In the genomic region with DNA sequence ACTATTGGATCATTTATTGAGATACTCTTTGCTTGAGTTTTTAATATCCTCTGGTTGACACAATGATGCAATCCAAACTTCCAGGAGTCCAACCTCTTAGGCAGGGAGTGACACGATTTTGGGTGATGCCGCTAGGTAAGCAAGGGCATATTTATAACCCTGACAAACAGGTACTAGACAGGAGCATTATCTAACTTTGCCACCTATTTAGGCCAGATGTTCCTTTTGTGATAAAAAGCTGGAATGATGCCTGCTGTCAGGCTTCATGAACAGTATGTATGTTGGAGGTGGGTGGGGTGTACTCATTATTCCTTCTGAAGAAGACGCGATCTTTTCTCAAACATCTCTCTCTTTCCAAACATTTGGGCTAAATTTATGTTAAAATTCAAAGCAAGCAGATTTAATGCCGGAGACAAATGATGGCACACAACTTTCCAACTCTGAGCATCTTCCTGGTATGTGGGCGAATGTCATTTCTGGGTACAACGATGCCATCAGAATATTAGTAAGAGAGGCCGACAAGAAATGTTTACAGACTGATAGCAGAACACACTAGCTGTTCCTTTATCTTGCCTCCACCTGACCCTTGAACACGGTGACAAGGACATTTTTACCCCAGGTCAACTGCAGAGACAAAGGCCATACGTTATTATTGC, we compare ENCODE assay signal across 8 mouse cellular contexts. TPM values are rescaled to one million over a fixed set of nuclear protein-coding genes. Genes with fewer than 3 reads are reported as not detected.
DNase-seq lines count a peak whose midpoint lies in the region; ATAC-seq lines count a peak whose summit lies in the region.

No protein-coding gene starts in this region.

- DNase-seq in kidney, postnatal 10 days: no peak
- peak; percentile 68 for DNase-seq in c-Kit-positive CD71-positive TER-119-positive erythroid progenitor cells, embryonic 14.5 days (ENCODE audit: low spot score)
- no peak for DNase-seq in midbrain, embryonic 14.5 days
- no peak for DNase-seq in urinary bladder, adult 2 months (ENCODE audit: low spot score)
- no peak for DNase-seq in adrenal gland, postnatal 36 days
- no peak for DNase-seq in thymus, postnatal 0 days (ENCODE audit: low spot score)

- H3K4me1 ChIP-seq in kidney, embryonic 16.5 days (ENCODE audit: insufficient read depth, low read length): peaks cover 28% of the 10 kb centered on the region
- H3K4me1 ChIP-seq in hindbrain, embryonic 15.5 days (replicated peaks): peaks cover 40% of the 10 kb centered on the region
- peaks cover 29% of the 10 kb centered on the region for H3K4me1 ChIP-seq in midbrain, embryonic 14.5 days (ENCODE audit: control insufficient read depth, insufficient read depth, low read length)

- no peak for ATAC-seq in kidney, embryonic 16.5 days (ENCODE audit: low FRiP score, low TSS enrichment)
- no peak for ATAC-seq in hindbrain, embryonic 15.5 days (ENCODE audit: low FRiP score, low read depth)
- ATAC-seq in midbrain, embryonic 14.5 days (ENCODE audit: low FRiP score, low TSS enrichment): no peak

- H3K9ac ChIP-seq in kidney, embryonic 16.5 days (replicated peaks; ENCODE audit: low read length): peak overlapping the region; percentile 39; the same call in 1 of the 2 replicates
- H3K9ac ChIP-seq in hindbrain, embryonic 15.5 days: peak overlapping the region; percentile 95
- H3K9ac ChIP-seq in midbrain, embryonic 14.5 days (replicated peaks; ENCODE audit: low read length): peak overlapping the region; percentile 98; the same call in 1 of the 2 replicates

- H3K4me3 ChIP-seq in kidney, embryonic 16.5 days (ENCODE audit: low read length): peak overlapping the region; percentile 79
- peak overlapping the region; percentile 82 for H3K4me3 ChIP-seq in hindbrain, embryonic 15.5 days
- peak overlapping the region; percentile 95 for H3K4me3 ChIP-seq in midbrain, embryonic 14.5 days (replicated peaks; ENCODE audit: low read depth, low read length)

- peak overlapping the region; percentile 44 for H3K4me2 ChIP-seq in kidney, embryonic 16.5 days (replicated peaks; ENCODE audit: low read depth, low read length)
- H3K4me2 ChIP-seq in hindbrain, embryonic 15.5 days: peak overlapping the region; percentile 67
- peak overlapping the region; percentile 49 for H3K4me2 ChIP-seq in midbrain, embryonic 14.5 days (ENCODE audit: low read length)

- no peaks in the 10 kb centered on the region for H3K27me3 ChIP-seq in kidney, embryonic 16.5 days (ENCODE audit: insufficient read depth, low read length)
- H3K27me3 ChIP-seq in hindbrain, embryonic 15.5 days: no peaks in the 10 kb centered on the region
- no peaks in the 10 kb centered on the region for H3K27me3 ChIP-seq in midbrain, embryonic 14.5 days (ENCODE audit: control insufficient read depth, insufficient read depth, low read length)

- 63% methylated on average over 10 of the region's 10 CpGs for WGBS in kidney, embryonic 16.5 days
- 58% methylated on average over 10 of the region's 10 CpGs for WGBS in hindbrain, embryonic 15.5 days
- WGBS in midbrain, embryonic 14.5 days: 63% methylated on average over 10 of the region's 10 CpGs

- H3K9me3 ChIP-seq in kidney, embryonic 16.5 days (ENCODE audit: low read length): no peaks in the 10 kb centered on the region
- H3K9me3 ChIP-seq in hindbrain, embryonic 15.5 days: no peaks in the 10 kb centered on the region
- no peaks in the 10 kb centered on the region for H3K9me3 ChIP-seq in midbrain, embryonic 14.5 days (ENCODE audit: control insufficient read depth, low read length)

- H3K27ac ChIP-seq in kidney, embryonic 16.5 days (ENCODE audit: low read length): 0 out of 2 replicates have a peak overlapping the region, but pooled peaks have one; percentile 14
- peak overlapping the region; percentile 95 for H3K27ac ChIP-seq in hindbrain, embryonic 15.5 days (replicated peaks)
- peak overlapping the region; percentile 94 for H3K27ac ChIP-seq in midbrain, embryonic 14.5 days (replicated peaks; ENCODE audit: low read depth, low read length)

- no peaks in the 10 kb centered on the region for H3K36me3 ChIP-seq in kidney, embryonic 16.5 days (ENCODE audit: insufficient read depth, low read length)
- H3K36me3 ChIP-seq in hindbrain, embryonic 15.5 days: no peaks in the 10 kb centered on the region
- no peaks in the 10 kb centered on the region for H3K36me3 ChIP-seq in midbrain, embryonic 14.5 days (ENCODE audit: control insufficient read depth, insufficient read depth, low read length)

RNA-seq across cellular contexts. Expression of gene Mkln1, which starts 0.6 kb away (rescaled TPM):
- polyA plus RNA-seq in kidney, embryonic 16.5 days (2015; fragmentation: Nextera tagmentation; extraction: Ambion mirVana): 209 and 214 TPM in 2 replicates
- polyA plus RNA-seq in hindbrain, embryonic 15.5 days (2015; fragmentation: Nextera tagmentation; extraction: Ambion mirVana): 120 and 129 TPM in 2 replicates
- 126 and 154 TPM in 2 replicates for polyA plus RNA-seq in midbrain, embryonic 14.5 days (2014; fragmentation: Nextera tagmentation; extraction: Ambion mirVana)
- 84.9 and 100.0 TPM in 2 replicates for polyA plus RNA-seq in urinary bladder, adult 2 months (2012; rRNA removed)
- total RNA-seq in adrenal gland, postnatal 36 days (2021): 100 to 1,000 TPM; 182 to 208 TPM
- 207 and 217 TPM in 2 replicates for polyA plus RNA-seq in thymus, postnatal 0 days (2015; fragmentation: Nextera tagmentation; extraction: Ambion mirVana)

Comparison
In these comparisons a context has a peak if more than half of its experiments do, and no peak if none do; other contexts are left out.
1. H3K27ac ChIP-seq: peak in every context shown above with its lines; median percentile 95 in hindbrain, embryonic 15.5 days; 94 in midbrain, embryonic 14.5 days; 14 in kidney, embryonic 16.5 days.
2. H3K9ac ChIP-seq: peak in every context shown above with its lines; median percentile 98 in midbrain, embryonic 14.5 days; 95 in hindbrain, embryonic 15.5 days; 39 in kidney, embryonic 16.5 days.